Mouse (Mus musculus) heart, postnatal 0 days (tissue): ENCODE measurements at regions not wholly inside any gene's neighbourhood (a gene's known extent, or its start where the extent isn't known, plus 50 kb on each side); places are given as distances from the start of the nearest gene placed in this dataset.

Experiments
- CTCF ChIP-seq: IDR thresholded peaks from 2 replicates; pipeline ENCODE4 v1.5.1; 2016; ENCODE audit warnings: antibody characterized with exemption, control low read depth, low read depth
- EP300 ChIP-seq: IDR thresholded peaks from 2 replicates; pipeline ENCODE4 v1.6.1; 2016; ENCODE audit warnings: antibody characterized with exemption, low read depth

DNA sequence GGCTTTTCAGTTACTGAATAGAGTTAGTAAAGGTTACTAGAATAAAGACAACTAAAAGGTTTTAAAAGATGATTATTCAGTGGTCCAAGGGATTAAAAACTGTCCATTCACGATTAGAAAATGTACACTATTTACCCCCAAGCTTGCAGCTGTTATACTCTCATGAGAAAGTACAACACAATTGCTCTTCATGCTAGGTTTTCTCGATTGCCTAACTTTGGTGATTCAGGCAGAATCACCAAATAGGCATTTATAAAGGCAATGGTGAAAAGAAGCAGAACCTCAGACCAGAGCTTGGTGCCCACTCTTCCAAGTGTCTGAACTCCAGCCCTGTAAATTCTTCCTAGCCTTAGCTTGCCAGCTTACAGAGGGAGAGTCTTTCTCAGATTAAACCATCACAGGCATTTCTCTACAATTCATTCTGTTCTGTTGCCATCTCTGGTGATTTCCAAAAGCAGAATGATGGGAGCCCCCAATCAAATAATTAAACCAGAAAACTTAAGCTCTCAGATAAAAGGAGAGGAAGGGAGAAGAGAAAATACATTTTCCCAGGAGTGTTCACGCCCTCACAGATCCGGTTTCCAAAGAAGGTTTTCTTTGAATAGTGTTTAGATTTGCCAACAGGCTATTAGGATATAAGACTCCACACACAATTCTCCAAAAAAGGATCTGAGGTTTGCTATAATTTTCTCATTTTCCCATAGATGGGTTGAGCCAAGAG, 657.0 kb downstream of the Slc22a22 start:
- TF ChIP-seq CTCF (no peak), EP300 (no peak)
